Mouse (Mus musculus): Measurements from ENCODE around the gene Fstl4. TPM values are rescaled to one million over a fixed set of nuclear protein-coding genes. Genes with fewer than 3 reads are reported as not detected.

Fstl4 gene
- total RNA-seq, 1 experiment from 2014 or later = not detected

GRCm38 (mm10) chr11:53101732-53102131 is 337.3 kb downstream of the Fstl4 start:
- no peak for ATAC-seq (replicated peaks; ENCODE audit: insufficient number of reproducible peaks, low FRiP score, low TSS enrichment, poor library complexity, severe bottlenecking)

- no peak for ATAC-seq (replicated peaks; ENCODE audit: insufficient number of reproducible peaks, low FRiP score, low TSS enrichment, poor library complexity, severe bottlenecking)
Measured at GRCm38 (mm10) chr11:53103601-53104325, 339.3 kb downstream of the Fstl4 start.

GRCm38 (mm10) chr11:53107706-53108105 is 343.3 kb downstream of the Fstl4 start:
- no peak for ATAC-seq (replicated peaks; ENCODE audit: insufficient number of reproducible peaks, low FRiP score, low TSS enrichment, poor library complexity, severe bottlenecking)

- no peak for ATAC-seq (replicated peaks; ENCODE audit: insufficient number of reproducible peaks, low FRiP score, low TSS enrichment, poor library complexity, severe bottlenecking)
Measured at GRCm38 (mm10) chr11:53108798-53109197, 344.4 kb downstream of the Fstl4 start.

GRCm38 (mm10) chr11:53109701-53110467 is 345.4 kb downstream of the Fstl4 start:
- ATAC-seq (replicated peaks; ENCODE audit: insufficient number of reproducible peaks, low FRiP score, low TSS enrichment, poor library complexity, severe bottlenecking) = no peak

- ATAC-seq (replicated peaks; ENCODE audit: insufficient number of reproducible peaks, low FRiP score, low TSS enrichment, poor library complexity, severe bottlenecking) = no peak
Measured at GRCm38 (mm10) chr11:53115711-53116110, 351.3 kb downstream of the Fstl4 start.

GRCm38 (mm10) chr11:53116356-53116755 is 351.9 kb downstream of the Fstl4 start:
- ATAC-seq (replicated peaks; ENCODE audit: insufficient number of reproducible peaks, low FRiP score, low TSS enrichment, poor library complexity, severe bottlenecking) = no peak

GRCm38 (mm10) chr11:53118226-53118965 is 354.0 kb downstream of the Fstl4 start:
- ATAC-seq (replicated peaks; ENCODE audit: insufficient number of reproducible peaks, low FRiP score, low TSS enrichment, poor library complexity, severe bottlenecking) = no peak

- no peak for ATAC-seq (replicated peaks; ENCODE audit: insufficient number of reproducible peaks, low FRiP score, low TSS enrichment, poor library complexity, severe bottlenecking)
Measured at GRCm38 (mm10) chr11:53119966-53120365, 355.5 kb downstream of the Fstl4 start.

- no peak for ATAC-seq (replicated peaks; ENCODE audit: insufficient number of reproducible peaks, low FRiP score, low TSS enrichment, poor library complexity, severe bottlenecking)
Measured at GRCm38 (mm10) chr11:53121208-53121607, 356.8 kb downstream of the Fstl4 start.

- ATAC-seq (replicated peaks; ENCODE audit: insufficient number of reproducible peaks, low FRiP score, low TSS enrichment, poor library complexity, severe bottlenecking) = no peak
Measured at GRCm38 (mm10) chr11:53124799-53125198, 360.4 kb downstream of the Fstl4 start.

GRCm38 (mm10) chr11:53126660-53127059 is 362.2 kb downstream of the Fstl4 start:
- no peak for ATAC-seq (replicated peaks; ENCODE audit: insufficient number of reproducible peaks, low FRiP score, low TSS enrichment, poor library complexity, severe bottlenecking)

GRCm38 (mm10) chr11:53128661-53129060 is 364.2 kb downstream of the Fstl4 start:
- ATAC-seq (replicated peaks; ENCODE audit: insufficient number of reproducible peaks, low FRiP score, low TSS enrichment, poor library complexity, severe bottlenecking) = no peak

GRCm38 (mm10) chr11:53132406-53133035 is 368.1 kb downstream of the Fstl4 start:
- no peak for ATAC-seq (replicated peaks; ENCODE audit: insufficient number of reproducible peaks, low FRiP score, low TSS enrichment, poor library complexity, severe bottlenecking)

GRCm38 (mm10) chr11:53136371-53136770 is 371.9 kb downstream of the Fstl4 start:
- no peak for ATAC-seq (replicated peaks; ENCODE audit: insufficient number of reproducible peaks, low FRiP score, low TSS enrichment, poor library complexity, severe bottlenecking)

- no peak for ATAC-seq (replicated peaks; ENCODE audit: insufficient number of reproducible peaks, low FRiP score, low TSS enrichment, poor library complexity, severe bottlenecking)
Measured at GRCm38 (mm10) chr11:53137381-53137780, 372.9 kb downstream of the Fstl4 start.

- ATAC-seq (replicated peaks; ENCODE audit: insufficient number of reproducible peaks, low FRiP score, low TSS enrichment, poor library complexity, severe bottlenecking) = no peak
Measured at GRCm38 (mm10) chr11:53138212-53138611, 373.8 kb downstream of the Fstl4 start.

- ATAC-seq (replicated peaks; ENCODE audit: insufficient number of reproducible peaks, low FRiP score, low TSS enrichment, poor library complexity, severe bottlenecking) = no peak
Measured at GRCm38 (mm10) chr11:53139666-53140065, 375.2 kb downstream of the Fstl4 start.

- ATAC-seq (replicated peaks; ENCODE audit: insufficient number of reproducible peaks, low FRiP score, low TSS enrichment, poor library complexity, severe bottlenecking) = no peak
Measured at GRCm38 (mm10) chr11:53140196-53140595, 375.8 kb downstream of the Fstl4 start.

Data from monocyte, adult 5-6 weeks (primary cell).